Mouse (Mus musculus) kidney, postnatal 0 days (tissue): Measurements from ENCODE around the gene Rac1. TPM values are rescaled to one million over a fixed set of nuclear protein-coding genes. Genes with fewer than 3 reads are reported as not detected.

Experiments
- ATAC-seq: fragments of 200-750 bp; cut with Nextera tagmentation; replicated peaks from 2 replicates; pipeline ENCODE4 v1.8.0; 2017; ENCODE audit warnings: low read depth, moderate number of reproducible peaks, moderate TSS enrichment, moderate library complexity; ENCODE audit not compliant: low FRiP score
- DNase-seq: peaks from one replicate; pipeline ENCODE4 v3.0.0-alpha.2; 2016; ENCODE audit warnings: low spot score
- H3K27ac ChIP-seq: fragments of 300-500 bp; sonication (generic); 2 replicates; pipeline ENCODE4 v1.5.1; 2014; ENCODE audit warnings: mild to moderate bottlenecking
- H3K27me3 ChIP-seq: fragments of 300-500 bp; sonication (generic); 2 replicates; pipeline ENCODE4 v1.6.1; 2014; ENCODE audit warnings: low read length, mixed read lengths; ENCODE audit not compliant: insufficient read depth
- H3K36me3 ChIP-seq: fragments of 300-500 bp; sonication (generic); 2 replicates; pipeline ENCODE4 v1.6.1; 2014; ENCODE audit warnings: low read length, mixed read lengths; ENCODE audit not compliant: insufficient read depth
- H3K4me1 ChIP-seq: fragments of 300-500 bp; sonication (generic); replicated peaks from 2 replicates; pipeline ENCODE4 v1.6.1; 2014; ENCODE audit warnings: antibody characterized with exemption, low read length, mixed read lengths; ENCODE audit not compliant: insufficient read depth
- H3K4me2 ChIP-seq: fragments of 300-500 bp; sonication (generic); 2 replicates; pipeline ENCODE4 v1.6.1; 2014; ENCODE audit warnings: mild to moderate bottlenecking, low read length, moderate library complexity, mixed read lengths
- H3K4me3 ChIP-seq: fragments of 300-500 bp; sonication (generic); replicated peaks from 2 replicates; pipeline ENCODE4 v1.5.1; 2014; ENCODE audit warnings: low read depth, low read length
- H3K9ac ChIP-seq: fragments of 300-500 bp; sonication (generic); 2 replicates; pipeline ENCODE4 v1.6.1; 2014; ENCODE audit warnings: low read depth, low read length
- H3K9me3 ChIP-seq: fragments of 300-500 bp; sonication (generic); replicated peaks from 2 replicates; pipeline ENCODE4 v1.6.1; 2016; ENCODE audit warnings: low read length, inconsistent platforms, mixed read lengths
- CTCF ChIP-seq: IDR thresholded peaks from 2 replicates; pipeline ENCODE4 v1.5.1; 2016; ENCODE audit warnings: antibody characterized with exemption, low read depth, mild to moderate bottlenecking, moderate library complexity
- WGBS: fragments of 180-500 bp; shearing (Covaris S2); extraction: QIAGEN DNeasy Blood & Tissue Kit; methylation state at CpG from one replicate; pipeline ENCODE4 v1.1.7; 2014; 5-methylcytosine and 5-hydroxymethylcytosine counted together
- polyA plus RNA-seq: library from polyadenylated mRNA; unstranded; fragments of >200 nt; fragmentation: Nextera tagmentation; extraction: Ambion mirVana; gene quantifications from 2 replicates; pipeline ENCODE4 v1.2.1, GENCODE M21; 2015

Rac1 gene
- polyA plus RNA-seq, 1 experiment from 2014 or later: 453 TPM

- H3K4me2 ChIP-seq: no peak overlapping the region
- H3K9ac ChIP-seq: no peak overlapping the region
- no peaks in the 10 kb centered on the region for H3K9me3 ChIP-seq
- H3K4me1 ChIP-seq: no peaks in the 10 kb centered on the region
- no peak overlapping the region for H3K27ac ChIP-seq
- no peak for TF ChIP-seq CTCF
- H3K36me3 ChIP-seq: peaks cover 8% of the 10 kb centered on the region; the same call in 1 of the 2 replicates
- H3K4me3 ChIP-seq: no peak overlapping the region
- DNase-seq (no peak), ATAC-seq (no peak)
- H3K27me3 ChIP-seq: no peaks in the 10 kb centered on the region
- 86% methylated on average over 9 of the region's 9 CpGs for WGBS
Measured at GRCm38 (mm10) chr5:143471953-143472618, 55.8 kb downstream of the Rac1 start.

DNA sequence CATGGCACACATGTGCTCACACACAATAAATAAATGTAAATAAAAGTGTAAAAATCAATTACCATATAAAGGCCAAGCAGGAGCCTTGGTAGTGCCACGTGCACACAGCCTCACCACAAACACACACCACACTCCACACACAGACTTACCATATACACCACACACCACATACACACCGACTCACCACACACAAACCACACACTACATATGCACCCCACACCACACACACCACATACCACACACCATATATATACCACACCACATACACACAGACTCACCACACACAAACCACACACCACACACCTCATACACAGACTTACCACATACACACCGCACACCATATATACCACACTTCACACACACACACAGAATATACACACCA lies 56.7 kb downstream of the Rac1 start:
- no peaks in the 10 kb centered on the region for H3K27me3 ChIP-seq
- ATAC-seq: no peak
- no peak for DNase-seq
- no peak overlapping the region for H3K4me3 ChIP-seq
- no peaks in the 10 kb centered on the region for H3K9me3 ChIP-seq
- H3K9ac ChIP-seq: no peak overlapping the region
- no peak overlapping the region for H3K4me2 ChIP-seq
- H3K36me3 ChIP-seq: peaks cover 8% of the 10 kb centered on the region; the same call in 1 of the 2 replicates
- no peak for TF ChIP-seq CTCF
- no peaks in the 10 kb centered on the region for H3K4me1 ChIP-seq
- no peak overlapping the region for H3K27ac ChIP-seq
- 92% methylated on average over 3 of the region's 3 CpGs for WGBS

DNA sequence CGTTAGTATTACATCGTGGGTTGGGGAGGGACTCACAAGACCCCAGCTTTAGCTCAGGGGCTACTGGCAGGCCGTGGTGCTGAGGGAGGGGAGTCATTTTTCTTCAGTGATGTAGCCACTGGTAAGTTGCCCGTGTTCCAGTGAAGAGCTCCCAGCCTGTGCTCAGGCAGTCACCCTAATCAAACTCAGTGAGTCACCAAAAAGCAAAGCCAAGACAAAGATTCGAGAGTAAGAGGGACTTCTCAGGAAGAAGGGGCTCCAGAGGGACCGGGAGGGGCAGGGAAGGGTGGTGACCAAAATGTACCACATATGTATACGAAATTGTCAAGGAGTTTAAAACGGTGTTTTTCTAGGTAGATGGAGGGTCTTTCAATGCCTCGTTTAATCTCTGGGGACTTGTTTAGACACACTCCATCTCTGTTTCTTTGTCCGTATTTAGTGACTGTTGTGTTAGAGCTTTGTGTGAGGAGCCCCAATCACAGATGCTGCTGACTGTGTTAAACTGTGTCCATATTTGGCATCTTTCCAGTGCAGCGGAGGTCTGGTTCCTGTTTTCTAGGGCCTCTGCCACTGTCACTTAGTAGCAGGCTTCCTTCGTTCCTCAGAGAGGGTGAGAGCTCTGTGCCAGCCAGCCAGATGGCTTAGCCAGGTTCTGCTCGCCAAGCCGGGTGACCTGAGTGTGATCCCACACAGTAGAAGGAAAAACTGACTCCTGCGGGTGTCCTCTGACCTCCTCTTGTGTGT lies 57.2 kb downstream of the Rac1 start:
- ATAC-seq (no peak), DNase-seq (peak; percentile 44)
- H3K9ac ChIP-seq: no peak overlapping the region
- H3K4me2 ChIP-seq: no peak overlapping the region
- peak overlapping the region; percentile 31; the same call in 1 of the 2 replicates for H3K27ac ChIP-seq
- peaks cover 8% of the 10 kb centered on the region; the same call in 1 of the 2 replicates for H3K36me3 ChIP-seq
- no peaks in the 10 kb centered on the region for H3K4me1 ChIP-seq
- H3K27me3 ChIP-seq: no peaks in the 10 kb centered on the region
- H3K4me3 ChIP-seq: no peak overlapping the region
- no peaks in the 10 kb centered on the region for H3K9me3 ChIP-seq
- WGBS: 67% methylated on average over 15 of the region's 15 CpGs
- no peak for TF ChIP-seq CTCF

DNA sequence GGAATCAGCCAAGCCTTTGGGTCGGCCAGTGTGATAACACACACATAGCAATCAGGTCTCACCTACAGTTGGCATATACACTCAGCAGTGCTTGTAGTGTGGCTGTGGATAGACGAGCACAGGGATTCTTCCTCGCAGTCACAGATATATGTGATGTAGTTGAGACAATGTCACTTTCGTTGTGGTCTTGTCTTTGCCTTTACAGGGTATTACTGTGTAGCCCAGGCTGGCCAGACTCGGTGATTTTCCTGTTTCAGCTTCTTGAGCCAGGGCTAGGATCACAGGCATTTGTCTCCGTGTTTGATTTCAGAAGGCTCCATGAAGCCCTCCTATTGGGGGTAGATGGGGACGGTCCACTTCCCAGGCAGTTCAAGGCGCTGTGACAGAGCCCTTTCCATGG lies 58.2 kb downstream of the Rac1 start:
- WGBS: 95% methylated on average over 8 of the region's 8 CpGs
- no peak overlapping the region for H3K27ac ChIP-seq
- no peak overlapping the region for H3K4me3 ChIP-seq
- no peak for TF ChIP-seq CTCF
- 0 out of 2 replicates have a peak, but pooled peaks cover 7% of the 10 kb centered on the region for H3K4me1 ChIP-seq
- H3K9me3 ChIP-seq: no peaks in the 10 kb centered on the region
- H3K4me2 ChIP-seq: no peak overlapping the region
- ATAC-seq (no peak), DNase-seq (no peak)
- no peak overlapping the region for H3K9ac ChIP-seq
- no peaks in the 10 kb centered on the region for H3K27me3 ChIP-seq
- peaks cover 8% of the 10 kb centered on the region; the same call in 1 of the 2 replicates for H3K36me3 ChIP-seq

- Histone ChIP-seq H3K27ac (no peak overlapping the region), H3K4me1 (0 out of 2 replicates have a peak, but pooled peaks cover 7% of the 10 kb centered on the region), H3K4me2 (no peak overlapping the region), H3K9me3 (no peaks in the 10 kb centered on the region), H3K4me3 (no peak overlapping the region), H3K27me3 (no peaks in the 10 kb centered on the region), H3K36me3 (peaks cover under 1% of the 10 kb centered on the region; the same call in 1 of the 2 replicates), H3K9ac (no peak overlapping the region)
- no peak for ATAC-seq
- DNase-seq: no peak
- WGBS: 87% methylated on average over 6 of the region's 6 CpGs
- TF ChIP-seq CTCF: no peak
Measured at GRCm38 (mm10) chr5:143467931-143468330, 59.9 kb downstream of the Rac1 start.

DNA sequence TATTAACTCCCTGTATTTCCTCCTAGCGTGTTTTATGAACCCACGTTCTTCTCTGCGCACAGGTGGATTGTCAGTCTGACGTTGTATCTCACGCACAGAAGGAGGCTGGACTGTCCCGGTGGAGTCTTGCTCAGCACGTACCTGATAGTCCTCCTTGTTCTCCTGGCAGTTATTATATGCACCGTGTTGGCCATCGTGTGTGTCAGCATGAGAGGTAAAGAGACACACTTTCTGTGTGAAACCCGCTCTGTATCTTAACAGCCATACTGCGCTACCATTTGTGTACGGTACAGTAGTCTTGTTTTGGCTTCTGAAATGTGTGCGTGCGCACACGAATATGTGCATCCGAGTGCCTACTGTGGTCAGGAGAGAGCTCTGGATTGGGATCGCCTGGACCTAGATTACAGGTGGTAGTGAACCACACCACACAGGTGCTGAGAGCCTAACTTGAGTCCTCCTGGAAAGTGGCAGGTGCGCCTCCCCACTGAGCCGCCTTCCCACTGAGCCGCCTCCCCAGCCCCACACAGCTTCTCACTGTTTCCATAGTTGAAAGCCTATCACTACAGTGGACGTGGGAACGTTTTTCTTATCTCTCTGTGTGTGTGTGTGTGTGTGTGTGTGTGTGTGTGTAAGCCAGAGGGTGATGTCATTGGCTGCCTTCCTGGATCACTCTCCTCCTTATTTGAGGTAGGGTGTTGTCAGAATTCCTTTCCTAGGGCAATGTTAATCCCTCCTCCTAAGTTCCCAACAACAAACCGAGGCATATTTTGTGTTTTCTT lies 60.8 kb downstream of the Rac1 start:
- Histone ChIP-seq H3K27me3 (no peaks in the 10 kb centered on the region), H3K9ac (no peak overlapping the region), H3K36me3 (no peaks in the 10 kb centered on the region), H3K4me2 (no peak overlapping the region), H3K4me1 (0 out of 2 replicates have a peak, but pooled peaks cover 7% of the 10 kb centered on the region), H3K4me3 (no peak overlapping the region), H3K27ac (no peak overlapping the region), H3K9me3 (no peaks in the 10 kb centered on the region)
- DNase-seq: no peak
- WGBS: 90% methylated on average over 23 of the region's 23 CpGs
- ATAC-seq: no peak
- no peak for TF ChIP-seq CTCF
